Mouse (Mus musculus) left cerebral cortex, adult 8-10 months (tissue): Measurements from ENCODE around the gene Prickle3. TPM values are rescaled to one million over a fixed set of nuclear protein-coding genes. Genes with fewer than 3 reads are reported as not detected.

Experiments used
- DNase-seq, 2 experiments: peaks; one replicate each; pipeline ENCODE4 v3.0.0; 2022; ENCODE audit warnings: low spot score in 2 of 2
- total RNA-seq, 4 experiments: library from RNA; stranded (reverse); gene quantifications; 2 replicates each; pipeline ENCODE4 v1.2.4; 2022

Prickle3 gene
- 1 to 10 TPM; 1.7 to 2.9 (median 2.6) TPM for total RNA-seq

GRCm38 (mm10) chrX:7657221-7657639, at the start of gene Prickle3:
Gene Prickle3 (plus strand): TSS chrX:7657260.
- DNase-seq = no peak

- no peak for DNase-seq
These were observed 47.0 kb upstream of the Prickle3 start for GRCm38 (mm10) chrX:7610035-7610434.

- peak in 1 of 2 experiments; percentile 36 for DNase-seq
These were observed 46.4 kb upstream of the Prickle3 start for GRCm38 (mm10) chrX:7610536-7611258.

- DNase-seq = no peak
These were observed 39.0 kb upstream of the Prickle3 start for GRCm38 (mm10) chrX:7617889-7618551.

- no peak for DNase-seq
These were observed 24.5 kb upstream of the Prickle3 start for GRCm38 (mm10) chrX:7632560-7632959.

GRCm38 (mm10) chrX:7635101-7635500, 22.0 kb upstream of the Prickle3 start:
- peak in 1 of 2 experiments; percentile 80 for DNase-seq

- peak; percentile 63 to 86 for DNase-seq
These were observed 18.5 kb upstream of the Prickle3 start, which contains the start of gene Syp for GRCm38 (mm10) chrX:7638401-7639091. Gene Syp (plus strand): TSS chrX:7638471.

- DNase-seq = no peak
These were observed 17.3 kb upstream of the Prickle3 start for GRCm38 (mm10) chrX:7639536-7640325.

GRCm38 (mm10) chrX:7640785-7641184, 16.3 kb upstream of the Prickle3 start:
- no peak for DNase-seq

- peak; percentile 72 to 74 for DNase-seq
These were observed 11.7 kb upstream of the Prickle3 start for GRCm38 (mm10) chrX:7645349-7645748.

- DNase-seq = peak in 1 of 2 experiments; percentile 71
These were observed 8.3 kb upstream of the Prickle3 start for GRCm38 (mm10) chrX:7648671-7649304.

GRCm38 (mm10) chrX:7658031-7658784, 1.1 kb downstream of the Prickle3 start:
- DNase-seq = no peak

- DNase-seq = no peak
These were observed 1.9 kb downstream of the Prickle3 start for GRCm38 (mm10) chrX:7658785-7659589.

- no peak for DNase-seq
These were observed 4.0 kb downstream of the Prickle3 start for GRCm38 (mm10) chrX:7661086-7661485.

GRCm38 (mm10) chrX:7662936-7663335, 5.9 kb downstream of the Prickle3 start:
- DNase-seq = no peak

- DNase-seq = no peak
These were observed 7.7 kb downstream of the Prickle3 start for GRCm38 (mm10) chrX:7664791-7665190.

GRCm38 (mm10) chrX:7665739-7666502, 8.9 kb downstream of the Prickle3 start:
- DNase-seq = no peak

- DNase-seq = no peak
These were observed 13.4 kb downstream of the Prickle3 start for GRCm38 (mm10) chrX:7670390-7670881.
